In the genomic region with DNA sequence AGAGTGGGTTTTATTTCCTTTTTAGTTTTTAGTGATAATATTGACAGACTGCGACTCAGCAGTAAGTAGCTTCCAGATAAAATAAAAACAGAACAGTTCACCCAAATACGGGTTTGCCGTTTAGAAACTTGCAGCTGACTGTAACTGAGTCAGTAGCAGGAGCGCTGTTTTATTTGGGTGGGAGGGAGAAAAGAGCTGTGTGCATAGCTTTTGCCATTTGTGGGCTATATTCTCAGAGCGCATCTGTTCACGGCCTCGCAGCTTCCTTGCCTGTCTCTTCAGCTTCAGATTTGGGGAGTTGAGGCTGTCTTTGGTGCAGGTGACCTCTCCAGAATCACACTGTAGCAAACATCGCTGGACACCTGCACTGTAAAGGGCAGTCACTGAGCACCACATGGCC, we compare ENCODE assay signal across 13 mouse cellular contexts.
DNase-seq lines count a peak whose midpoint lies in the region; ATAC-seq and TF ChIP-seq lines count a peak whose summit lies in the region.
"Had no signal": no experiment of that assay in that cellular context is flagged by ENCODE, and none has a peak within 500 bp of the region (broad histone marks: within the 10 kb centered on the region; RNA-seq: fewer than 3 reads in every experiment).

No protein-coding gene starts in this region.

- H3K27ac ChIP-seq in left cerebral cortex, adult 2 months, result peak overlapping the region; percentile 13; the same call in 1 of the 2 replicates
- H3K27ac ChIP-seq in stomach, embryonic 16.5 days (ENCODE audit: low read length), result no peak overlapping the region
- no peak overlapping the region for H3K27ac ChIP-seq in stomach, postnatal 0 days (replicated peaks)
- peak overlapping the region; percentile 23 for H3K27ac ChIP-seq in olfactory bulb, adult 2 months (ENCODE audit: insufficient read depth, low read depth, low read length)
- H3K27ac ChIP-seq: embryonic facial prominence, embryonic 12.5 days; heart, embryonic 10.5 days; hindbrain, embryonic 14.5 days had no signal

- H3K4me2 ChIP-seq in stomach, embryonic 16.5 days (ENCODE audit: low read depth, low read length), result no peak overlapping the region
- H3K4me2 ChIP-seq in stomach, postnatal 0 days (replicated peaks; ENCODE audit: low read depth), result no peak overlapping the region
- H3K4me2 ChIP-seq: embryonic facial prominence, embryonic 12.5 days; hindbrain, embryonic 14.5 days had no signal

- no peaks in the 10 kb centered on the region for H3K27me3 ChIP-seq in stomach, embryonic 16.5 days (ENCODE audit: control insufficient read depth, insufficient read depth, low read length)
- no peaks in the 10 kb centered on the region for H3K27me3 ChIP-seq in stomach, postnatal 0 days (ENCODE audit: control insufficient read depth, insufficient read depth, low read length)
- H3K27me3 ChIP-seq: embryonic facial prominence, embryonic 12.5 days had no signal

- no peaks in the 10 kb centered on the region for H3K9me3 ChIP-seq in stomach, embryonic 16.5 days (replicated peaks; ENCODE audit: control insufficient read depth, low read length)
- no peaks in the 10 kb centered on the region for H3K9me3 ChIP-seq in stomach, postnatal 0 days (ENCODE audit: control insufficient read depth, low read length)
- H3K9me3 ChIP-seq: embryonic facial prominence, embryonic 12.5 days; heart, embryonic 10.5 days had no signal

- peaks cover 7% of the 10 kb centered on the region for H3K36me3 ChIP-seq in stomach, embryonic 16.5 days (ENCODE audit: control insufficient read depth, insufficient read depth, low read length)
- H3K36me3 ChIP-seq in stomach, postnatal 0 days (ENCODE audit: control insufficient read depth, insufficient read depth, low read length), result peaks cover 13% of the 10 kb centered on the region
- H3K36me3 ChIP-seq: G1E had no signal

- H3K4me1 ChIP-seq in stomach, embryonic 16.5 days (ENCODE audit: control insufficient read depth, insufficient read depth, low read length), result peaks cover 4% of the 10 kb centered on the region; the same call in 1 of the 2 replicates
- H3K4me1 ChIP-seq in stomach, postnatal 0 days (replicated peaks; ENCODE audit: control insufficient read depth, insufficient read depth), result no peaks in the 10 kb centered on the region
- peaks cover 28% of the 10 kb centered on the region for H3K4me1 ChIP-seq in olfactory bulb, adult 2 months (ENCODE audit: control insufficient read depth, insufficient read depth, low read length)

- TF ChIP-seq CTCF in left cerebral cortex, adult 2 months (IDR thresholded peaks at IDR 0.05), result no peak
- no peak for TF ChIP-seq CTCF in stomach, postnatal 0 days (IDR thresholded peaks at IDR 0.05; ENCODE audit: low read depth)
- TF ChIP-seq CTCF in olfactory bulb, adult 2 months (IDR thresholded peaks at IDR 0.05; ENCODE audit: insufficient read depth, low read depth, low read length), result no peak

- no peak for DNase-seq in frontal cortex, adult 2 months (ENCODE audit: extremely low spot score in 1 of 2, low spot score in 1 of 2)
- DNase-seq in left cerebral cortex, adult 2 months (ENCODE audit: extremely low spot score in 1 of 2, low spot score in 2 of 2), result no peak
- no peak for DNase-seq in left cerebral cortex, adult 11 months (ENCODE audit: low spot score)
- no peak for DNase-seq in stomach, postnatal 0 days (ENCODE audit: low spot score)
- no peak for DNase-seq in cerebellum, adult 11-12 months

- WGBS in stomach, embryonic 16.5 days, result 84% methylated on average over 8 of the region's 8 CpGs
- 84% methylated on average over 8 of the region's 8 CpGs for WGBS in stomach, postnatal 0 days
- 46% methylated on average over 8 of the region's 8 CpGs for WGBS in olfactory bulb, adult 2 months

- H3K9ac ChIP-seq in stomach, embryonic 16.5 days (ENCODE audit: low read length), result 0 out of 2 replicates have a peak overlapping the region, but pooled peaks have one; percentile 5
- no peak overlapping the region for H3K9ac ChIP-seq in stomach, postnatal 0 days (ENCODE audit: low read length)
- H3K9ac ChIP-seq: embryonic facial prominence, embryonic 12.5 days; hindbrain, embryonic 14.5 days had no signal

- intact Hi-C loops in left cerebral cortex, adult 2 months (cut with DNase I), result loop anchor here (1.0 to 5.0 kb wide), 4 partner anchors 57 to 277 kb away; a partner anchor contains a TSS

- no peak overlapping the region for H3K4me3 ChIP-seq in left cerebral cortex, adult 2 months
- H3K4me3 ChIP-seq in stomach, embryonic 16.5 days (replicated peaks; ENCODE audit: low read length), result no peak overlapping the region
- H3K4me3 ChIP-seq in stomach, postnatal 0 days (ENCODE audit: low read depth, low read length), result no peak overlapping the region
- H3K4me3 ChIP-seq in olfactory bulb, adult 2 months (ENCODE audit: insufficient read depth, low read depth, low read length), result no peak overlapping the region
- H3K4me3 ChIP-seq: embryonic facial prominence, embryonic 12.5 days; heart, embryonic 10.5 days had no signal

- TF ChIP-seq POLR2A in olfactory bulb, adult 2 months (IDR thresholded peaks at IDR 0.05; ENCODE audit: insufficient read depth, low read depth, low read length), result no peak

- no peak for TF ChIP-seq EP300 in stomach, postnatal 0 days (optimal IDR thresholded peaks at IDR 0.05)

- peak; percentile 20; the same call in 1 of the 2 replicates for ATAC-seq in frontal cortex, adult (ENCODE audit: low TSS enrichment)
- ATAC-seq in stomach, embryonic 16.5 days (ENCODE audit: insufficient read depth, low FRiP score), result no peak
- ATAC-seq in stomach, postnatal 0 days (ENCODE audit: low FRiP score, low TSS enrichment), result no peak
- ATAC-seq: CD4-positive, CD25-positive, alpha-beta regulatory T cell, adult 4 months had no signal

Comparison
In these comparisons a context has a peak if more than half of its experiments do, and no peak if none do; other contexts are left out.
1. H3K27ac ChIP-seq: peak in left cerebral cortex, adult 2 months (single experiment) and olfactory bulb, adult 2 months (single experiment); none in stomach, embryonic 16.5 days (single experiment) and stomach, postnatal 0 days (single experiment).